Mouse (Mus musculus) frontal cortex, postnatal 36 days (tissue): ENCODE data around the gene Fam71e1.

Experiments
- DNase-seq, 2 experiments: peaks; one replicate each; pipeline ENCODE4 v3.0.0; 2022; ENCODE audit warnings: low spot score in 2 of 2

The Fam71e1 gene

GRCm38 (mm10) chr7:44495992-44496770 lies at the start of gene Fam71e1, which contains the start of gene Emc10:
Fam71e1 (plus strand) TSS chr7:44496581.
Emc10 (minus strand) TSS chr7:44496529.
- DNase-seq: peak; percentile 99

- no peak for DNase-seq
Measured at GRCm38 (mm10) chr7:44453256-44453655, 43.1 kb upstream of the Fam71e1 start.

GRCm38 (mm10) chr7:44456302-44456701 lies 40.1 kb upstream of the Fam71e1 start:
- no peak for DNase-seq

- no peak for DNase-seq
Measured at GRCm38 (mm10) chr7:44460067-44460466, 36.3 kb upstream of the Fam71e1 start.

GRCm38 (mm10) chr7:44460767-44461502 lies 35.4 kb upstream of the Fam71e1 start:
- no peak for DNase-seq

GRCm38 (mm10) chr7:44461503-44462217 lies 34.7 kb upstream of the Fam71e1 start:
- no peak for DNase-seq

- no peak for DNase-seq
Measured at GRCm38 (mm10) chr7:44462218-44463055, 33.9 kb upstream of the Fam71e1 start.

GRCm38 (mm10) chr7:44463056-44463425 lies 33.3 kb upstream of the Fam71e1 start:
- DNase-seq: no peak

GRCm38 (mm10) chr7:44463556-44464225 lies 32.7 kb upstream of the Fam71e1 start:
- DNase-seq: no peak

GRCm38 (mm10) chr7:44464511-44464910 lies 31.9 kb upstream of the Fam71e1 start:
- peak in 1 of 2 experiments; percentile 86 for DNase-seq

- DNase-seq: no peak
Measured at GRCm38 (mm10) chr7:44465111-44465510, 31.3 kb upstream of the Fam71e1 start, which contains the start of gene Aspdh. Aspdh (plus strand) TSS chr7:44465391.

- DNase-seq: no peak
Measured at GRCm38 (mm10) chr7:44466006-44466887, 30.1 kb upstream of the Fam71e1 start.

GRCm38 (mm10) chr7:44466888-44467311 lies 29.5 kb upstream of the Fam71e1 start:
- no peak for DNase-seq

GRCm38 (mm10) chr7:44467811-44468411 lies 28.5 kb upstream of the Fam71e1 start, which contains the start of gene Josd2:
Josd2 (plus strand) TSS chr7:44467980.
- DNase-seq: peak; percentile 96 to 98

GRCm38 (mm10) chr7:44468644-44469285 lies 27.6 kb upstream of the Fam71e1 start:
- DNase-seq: no peak

- DNase-seq: no peak
Measured at GRCm38 (mm10) chr7:44469677-44470675, 26.4 kb upstream of the Fam71e1 start.
